Mouse (Mus musculus) kidney, postnatal 4 days (tissue): Measurements from ENCODE around the gene Ankrd28.
"Not testable (repeated sequence)": the region's sequence is repeated elsewhere in the genome, so short reads cannot be mapped to it uniquely, and the experiment has no call there.

Source experiments
- DNase-seq, 2 experiments: peaks; one replicate each; pipeline ENCODE4 v3.0.0; 2021; ENCODE audit warnings: mixed read lengths in 2 of 2

Gene Ankrd28

DNA sequence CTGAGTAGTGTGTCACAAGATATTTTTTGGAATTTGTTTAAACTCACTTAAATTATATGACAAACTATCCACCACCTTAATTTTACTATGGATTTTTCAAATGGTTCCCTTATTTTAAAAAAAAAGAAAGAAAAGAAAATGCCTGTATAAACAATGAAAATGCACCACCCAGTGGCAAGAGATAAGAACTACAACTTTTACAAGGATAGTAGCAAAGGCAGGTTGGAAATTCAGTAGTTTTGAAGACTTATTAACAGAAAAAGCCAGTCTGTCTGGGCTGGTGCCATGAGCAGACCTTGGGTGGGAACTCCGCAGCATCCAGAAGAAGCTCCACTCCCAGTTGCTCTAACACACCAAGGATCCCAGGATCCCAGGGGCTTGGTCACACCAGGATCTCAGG is 39.7 kb downstream of the Ankrd28 start:
- peak; percentile 18 to 27 for DNase-seq

DNA sequence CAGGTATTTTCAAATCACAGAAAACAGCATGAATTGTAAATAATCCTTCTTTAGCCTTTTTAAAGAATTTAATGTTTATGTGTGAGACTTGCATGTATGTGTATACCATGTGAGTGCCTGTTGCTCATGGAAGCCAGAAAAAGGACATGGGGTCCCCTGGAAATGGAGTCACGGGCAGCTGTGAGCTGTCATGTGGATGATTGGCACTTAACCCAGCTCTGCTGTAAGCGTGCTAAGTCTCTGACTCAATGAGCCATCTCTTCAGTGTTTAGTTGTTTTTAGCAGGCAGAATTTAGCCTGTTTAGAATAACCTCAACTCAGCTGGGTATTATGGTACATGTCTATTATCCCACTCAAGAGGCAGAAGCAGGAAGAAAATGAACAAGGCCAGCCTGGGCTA is 43.5 kb downstream of the Ankrd28 start:
- DNase-seq = no peak

- no peak for DNase-seq
Observed at GRCm38 (mm10) chr14:31785681-31786080, 44.8 kb downstream of the Ankrd28 start.

DNA sequence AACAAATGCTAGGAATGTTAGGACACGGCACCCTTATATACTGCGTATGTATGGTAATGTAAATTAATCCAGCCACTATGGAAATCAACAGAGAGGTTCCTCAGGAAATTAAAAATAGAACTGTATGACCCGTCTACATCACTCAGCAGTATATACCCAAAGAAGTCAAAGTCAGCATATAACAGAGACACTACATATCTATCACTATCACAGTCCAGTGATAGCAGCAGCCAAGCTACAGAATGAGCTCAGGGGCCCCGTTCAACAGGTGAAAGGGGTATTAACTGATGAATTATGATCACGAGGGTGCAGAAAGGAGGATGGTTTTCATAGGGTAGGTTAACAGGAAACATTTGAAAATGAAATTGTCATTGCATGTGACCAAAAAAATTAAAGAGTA is 45.5 kb downstream of the Ankrd28 start:
- no peak for DNase-seq

- peak; percentile 21 to 43 for DNase-seq
Observed at GRCm38 (mm10) chr14:31781309-31782049, 49.0 kb downstream of the Ankrd28 start.

DNA sequence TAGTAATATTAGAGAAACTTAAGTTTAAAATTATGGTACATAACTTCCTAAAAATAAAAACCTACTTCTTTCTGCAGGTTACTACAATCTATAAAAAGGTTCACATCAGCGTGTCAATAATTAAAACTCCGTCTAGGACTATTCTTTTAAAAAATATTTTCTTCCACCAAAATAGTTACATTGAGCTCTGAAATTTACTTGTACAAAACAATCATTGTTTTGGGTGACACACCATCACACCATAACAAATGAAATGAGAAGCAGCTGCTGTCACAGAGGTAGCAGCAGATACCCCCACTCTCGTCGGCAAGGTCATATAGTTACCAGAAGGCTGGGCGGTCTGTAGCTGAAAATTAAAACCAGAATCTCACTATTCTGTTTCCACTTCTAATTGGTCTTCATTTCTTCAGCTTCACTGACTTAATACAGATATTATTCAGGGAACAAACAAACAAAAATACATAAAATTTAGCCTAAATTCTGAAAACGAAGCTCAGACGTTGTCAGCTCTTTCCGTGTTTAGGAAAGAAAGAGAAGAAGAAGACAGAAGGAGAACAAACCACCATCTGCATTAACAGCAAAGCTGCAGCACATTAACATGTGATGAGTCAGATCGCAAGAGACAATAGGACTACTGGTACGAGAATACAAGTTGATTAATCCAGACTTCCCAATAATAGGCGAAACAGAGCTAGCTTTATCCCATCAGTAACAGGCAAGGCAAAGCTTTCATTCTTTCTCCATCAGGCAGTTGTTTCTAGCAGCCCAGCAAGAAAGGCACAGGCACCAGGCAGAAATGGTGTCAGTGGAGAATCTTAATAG is 49.8 kb downstream of the Ankrd28 start:
- no peak for DNase-seq

GRCm38 (mm10) chr14:31773518-31773917 is 56.9 kb downstream of the Ankrd28 start:
- DNase-seq = no peak

- DNase-seq = no peak
Observed at GRCm38 (mm10) chr14:31772251-31772650, 58.2 kb downstream of the Ankrd28 start.

DNA sequence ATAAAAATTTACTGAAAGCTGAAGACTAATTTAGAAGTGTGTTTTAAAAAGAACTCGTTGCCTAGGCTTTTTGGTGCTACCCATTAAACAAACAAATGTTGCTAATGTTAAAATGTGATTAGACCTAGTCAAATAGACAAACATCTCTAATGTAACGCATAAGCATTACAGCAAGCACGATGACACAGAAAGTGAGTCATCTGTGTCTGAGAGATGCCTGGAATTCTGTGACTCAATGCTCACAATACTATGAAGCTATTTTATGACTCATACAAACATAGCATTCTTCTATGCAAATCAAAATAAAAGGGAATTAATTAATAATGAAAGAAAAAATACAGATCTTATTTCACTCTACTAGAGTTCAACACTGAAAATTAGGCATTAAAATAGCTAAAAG is 61.9 kb downstream of the Ankrd28 start:
- DNase-seq = no peak

- no peak for DNase-seq
Observed at GRCm38 (mm10) chr14:31764083-31764482, 66.4 kb downstream of the Ankrd28 start.

- no peak for DNase-seq
Observed at GRCm38 (mm10) chr14:31761727-31762126, 68.7 kb downstream of the Ankrd28 start.

- DNase-seq = no peak
Observed at GRCm38 (mm10) chr14:31759195-31759594, 71.3 kb downstream of the Ankrd28 start.

- DNase-seq = not testable (repeated sequence)
Observed at GRCm38 (mm10) chr14:31758410-31758809, 72.0 kb downstream of the Ankrd28 start.

DNA sequence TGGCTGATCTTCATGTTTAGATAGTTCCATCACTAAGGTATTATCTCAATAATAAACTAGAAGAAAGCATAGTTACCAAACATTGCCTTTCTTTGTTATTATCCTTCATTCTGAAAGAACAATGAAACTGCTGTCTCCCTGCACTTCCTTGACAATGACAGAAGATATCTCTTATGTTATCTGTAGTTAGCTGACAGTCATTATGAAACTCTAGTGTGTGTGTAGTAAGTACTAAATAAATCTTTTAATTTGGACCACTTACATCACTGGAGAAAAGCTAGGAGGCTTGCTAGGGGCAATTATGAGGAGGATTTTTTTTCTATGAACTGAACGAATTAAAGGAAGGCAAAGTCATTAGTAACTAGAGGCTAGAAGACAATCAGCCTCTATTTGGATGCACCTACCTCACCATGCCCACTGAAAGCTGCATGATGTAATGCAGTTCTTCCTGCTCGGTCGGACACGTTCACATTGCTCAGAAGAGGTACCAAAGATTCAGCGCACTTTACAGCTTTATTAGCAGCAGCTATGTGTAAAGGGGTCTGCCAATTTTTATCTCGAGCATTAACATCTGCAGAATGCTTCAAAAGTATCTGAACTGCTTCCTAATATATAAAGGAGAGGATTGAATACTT is 82.1 kb downstream of the Ankrd28 start:
- no peak for DNase-seq

GRCm38 (mm10) chr14:31742523-31742922 is 87.9 kb downstream of the Ankrd28 start:
- no peak for DNase-seq

DNA sequence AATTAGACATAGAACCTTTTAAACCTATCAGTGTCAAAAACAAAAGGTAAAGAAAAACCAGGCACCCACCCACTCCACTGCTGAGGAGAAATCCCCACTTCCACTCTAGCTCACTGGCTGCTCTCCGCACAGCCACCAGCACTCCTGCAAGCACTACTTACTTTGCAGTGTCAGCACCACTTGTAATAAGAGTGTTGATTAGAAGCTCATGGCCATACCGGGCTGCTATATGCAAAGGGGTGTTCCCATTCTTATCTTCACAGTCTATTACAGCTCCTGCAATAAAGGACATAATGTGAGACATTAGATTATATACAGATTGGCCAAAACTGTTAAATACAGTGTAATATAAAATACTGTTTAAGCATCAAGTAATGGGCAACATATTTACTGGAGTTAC is 95.6 kb downstream of the Ankrd28 start:
- DNase-seq = no peak

DNA sequence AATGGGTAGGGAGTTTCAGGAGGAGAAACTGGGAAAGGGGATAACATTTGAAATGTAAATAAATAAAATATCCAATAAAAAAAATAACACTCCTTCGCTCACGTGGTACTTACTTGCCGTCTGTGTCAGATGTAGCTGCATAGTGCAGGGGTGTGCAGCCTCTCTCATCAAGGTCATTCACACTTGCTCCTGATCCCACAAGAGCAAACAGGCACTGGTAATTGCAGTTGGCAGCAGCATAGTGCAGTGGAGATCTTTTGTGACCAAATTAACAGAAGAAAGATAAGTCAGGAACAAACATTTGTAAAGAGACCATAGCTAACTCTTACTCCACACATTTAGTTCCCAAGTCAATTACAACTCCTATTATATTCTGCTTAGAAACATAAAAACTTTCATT is 102.9 kb downstream of the Ankrd28 start:
- DNase-seq = no peak

GRCm38 (mm10) chr14:31722746-31723145 is 107.7 kb downstream of the Ankrd28 start:
- no peak for DNase-seq

DNA sequence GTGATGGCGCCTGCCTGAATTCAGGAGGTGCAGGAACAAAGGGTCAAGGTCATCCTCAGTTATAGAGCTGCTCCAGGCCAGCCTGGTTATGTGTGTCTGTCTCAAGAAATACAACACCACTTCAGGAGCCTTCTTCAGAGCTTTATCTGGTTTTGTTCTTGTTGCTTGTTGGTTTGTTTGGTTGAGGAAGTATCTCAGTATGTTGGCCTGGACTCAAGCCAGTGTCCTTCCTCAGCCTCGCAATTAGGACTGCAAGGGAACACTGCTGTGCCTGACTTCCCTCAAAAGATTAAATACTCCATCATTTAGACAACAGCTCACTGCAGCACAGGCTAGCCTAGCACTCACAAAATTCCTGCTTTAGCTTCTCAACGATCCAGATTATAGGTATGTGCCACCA is 109.2 kb downstream of the Ankrd28 start:
- no peak for DNase-seq

GRCm38 (mm10) chr14:31718332-31718731 is 112.1 kb downstream of the Ankrd28 start:
- DNase-seq = no peak

DNA sequence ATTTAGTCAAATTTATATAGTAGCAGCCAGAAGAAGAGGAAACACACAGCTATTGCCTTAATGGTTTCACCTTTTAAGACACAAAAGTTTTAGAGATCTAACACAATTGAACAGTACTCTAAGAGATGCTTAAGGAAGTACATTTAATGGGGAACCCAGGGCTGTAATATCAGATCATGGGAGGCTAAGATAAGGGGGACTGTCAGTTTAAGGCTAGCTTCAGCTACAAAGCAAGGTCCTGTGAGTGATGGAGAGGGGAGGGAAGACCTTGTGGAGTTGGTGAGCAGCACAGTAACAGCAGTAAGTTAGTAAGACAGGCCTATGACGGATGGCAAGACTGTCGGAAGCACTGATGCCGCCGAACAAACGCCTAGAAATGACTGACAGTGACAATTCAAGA is 113.1 kb downstream of the Ankrd28 start:
- no peak for DNase-seq

DNA sequence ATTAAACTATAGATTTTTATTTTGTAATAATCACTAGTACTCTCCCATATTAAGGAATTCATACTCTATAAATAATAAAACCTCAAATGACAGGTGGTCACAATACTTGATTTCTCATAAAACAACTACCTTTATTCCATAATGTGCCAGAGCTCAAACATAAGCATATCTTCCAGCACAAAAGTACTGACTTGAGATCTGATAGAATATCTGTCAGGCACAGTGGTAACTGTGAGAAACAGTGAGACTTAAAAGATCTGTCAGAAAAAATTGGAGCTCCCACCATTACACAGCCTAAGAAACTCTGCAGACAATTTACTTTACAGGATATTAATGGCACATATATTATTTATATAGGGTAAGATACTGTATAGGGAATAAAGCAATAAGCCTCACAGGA is 114.8 kb downstream of the Ankrd28 start:
- no peak for DNase-seq

- no peak for DNase-seq
Observed at GRCm38 (mm10) chr14:31709343-31709742, 121.1 kb downstream of the Ankrd28 start.

DNA sequence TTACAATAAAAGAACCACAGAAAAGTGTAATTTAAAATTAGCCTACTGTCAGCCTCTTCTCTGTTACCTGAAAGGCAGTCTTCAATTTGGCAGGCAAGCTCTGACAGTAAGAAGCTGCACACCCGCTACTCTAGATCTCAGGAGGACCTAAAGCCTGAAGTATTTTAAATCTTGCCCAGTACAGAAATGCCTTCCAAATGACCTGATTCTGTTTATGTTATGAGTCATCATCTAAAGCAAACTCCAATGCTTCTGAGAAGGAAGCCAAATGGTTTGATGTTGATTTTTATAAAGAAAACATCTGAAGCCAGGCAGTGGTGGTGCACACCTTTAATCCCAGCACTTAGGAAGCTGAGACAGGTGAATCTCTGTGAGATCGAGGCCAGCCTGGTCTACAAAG is 130.1 kb downstream of the Ankrd28 start:
- DNase-seq = no peak
